Mouse (Mus musculus) small intestine, adult 2 months (tissue): Measurements from ENCODE around the gene Cntnap1. TPM values are rescaled to one million over a fixed set of nuclear protein-coding genes. Genes with fewer than 3 reads are reported as not detected.

Experiments used
- H3K27ac ChIP-seq: fragments of 200-500 bp; 2 replicates; pipeline ENCODE4 v1.5.1; 2012; ENCODE audit warnings: low read depth, low read length, control low read depth, inconsistent platforms; ENCODE audit not compliant: insufficient read depth
- H3K27me3 ChIP-seq: fragments of 200-500 bp; 2 replicates; pipeline ENCODE4 v1.6.1; 2012; ENCODE audit warnings: mild to moderate bottlenecking, moderate library complexity, low read length, inconsistent platforms; ENCODE audit not compliant: control insufficient read depth, insufficient read depth
- H3K36me3 ChIP-seq: fragments of 200-500 bp; 2 replicates; pipeline ENCODE4 v1.6.1; 2012; ENCODE audit warnings: mild to moderate bottlenecking, low read length, control low read depth, inconsistent platforms; ENCODE audit not compliant: control insufficient read depth, insufficient read depth
- H3K4me1 ChIP-seq: fragments of 200-500 bp; 2 replicates; pipeline ENCODE4 v1.6.1; 2012; ENCODE audit warnings: low read length, inconsistent platforms, mixed read lengths; ENCODE audit not compliant: control insufficient read depth, insufficient read depth, insufficient read length
- H3K4me3 ChIP-seq: fragments of 200-500 bp; 2 replicates; pipeline ENCODE4 v1.5.1; 2012; ENCODE audit warnings: low read depth, mild to moderate bottlenecking, control low read depth, inconsistent platforms, low read length, moderate library complexity
- CTCF ChIP-seq: fragments of 200-500 bp; IDR thresholded peaks from 2 replicates; pipeline ENCODE4 v1.5.1; 2012; ENCODE audit warnings: low read depth, mild to moderate bottlenecking, control low read depth, inconsistent platforms, low read length, moderate library complexity, mixed read lengths; ENCODE audit not compliant: insufficient replicate concordance, insufficient read length; ENCODE audit errors: extremely low read depth
- POLR2A ChIP-seq: fragments of 200-500 bp; IDR thresholded peaks from 2 replicates; pipeline ENCODE4 v1.6.1; 2012; ENCODE audit warnings: low read depth, mild to moderate bottlenecking, control low read depth, inconsistent platforms, low read length, moderate library complexity
- WGBS: fragments of 180-500 bp; shearing (Covaris S2); methylation state at CpG from one replicate; pipeline ENCODE4 v1.1.7; 2018; 5-methylcytosine and 5-hydroxymethylcytosine counted together
- polyA plus RNA-seq: library from polyadenylated mRNA; depleted of rRNA; stranded (reverse); fragments of >200 nt; gene quantifications from 2 replicates; pipeline ENCODE4 v1.2.3, GENCODE M21; 2012

Gene Cntnap1
- polyA plus RNA-seq, 1 experiment, result 2.8 TPM

DNA sequence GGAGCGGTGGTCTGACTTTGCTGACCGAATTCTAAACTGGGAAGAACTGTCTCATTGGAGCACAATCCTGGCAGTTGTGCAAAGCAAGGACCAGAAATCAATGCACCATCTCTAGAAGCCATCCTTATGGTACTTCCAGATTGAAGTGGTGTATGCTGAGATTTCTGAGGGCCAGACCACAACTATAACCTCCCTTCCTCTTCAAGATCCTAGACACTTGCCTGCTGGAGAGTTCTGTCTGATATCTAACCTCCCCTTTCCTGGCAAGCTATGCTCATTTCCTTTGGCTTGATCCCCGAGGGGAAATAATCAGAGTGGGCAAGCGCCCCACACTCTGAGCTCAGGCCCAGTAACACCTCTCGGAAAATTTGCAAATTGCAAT, 2.1 kb downstream of the Cntnap1 start:
- Histone ChIP-seq H3K36me3 (peaks cover 9% of the 10 kb centered on the region), H3K27me3 (no peaks in the 10 kb centered on the region), H3K27ac (peak overlapping the region; percentile 90), H3K4me3 (peak overlapping the region; percentile 80), H3K4me1 (peaks cover 29% of the 10 kb centered on the region)
- WGBS, result 13% methylated on average over 5 of the region's 5 CpGs
- TF ChIP-seq CTCF (no peak), POLR2A (no peak)

DNA sequence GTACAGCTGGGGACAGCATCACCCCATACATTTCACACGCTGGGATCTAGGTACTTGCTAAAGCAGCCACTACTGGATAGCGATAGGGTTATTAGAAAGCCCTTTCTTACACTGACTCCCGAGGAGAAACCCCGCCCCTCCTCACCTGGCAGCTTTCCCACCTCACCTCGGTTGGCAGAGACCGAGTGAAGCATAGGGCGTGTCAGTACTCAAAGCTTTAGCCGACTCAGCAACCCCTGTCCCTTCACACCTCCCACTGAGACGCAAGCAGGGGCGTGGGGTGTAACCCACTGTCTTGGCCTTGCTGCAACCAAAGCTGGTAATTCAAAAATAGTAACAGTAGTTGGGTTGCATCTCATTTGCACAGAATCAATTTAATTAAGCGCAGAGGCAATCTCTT, 2.8 kb downstream of the Cntnap1 start:
- Histone ChIP-seq H3K4me1 (peaks cover 29% of the 10 kb centered on the region), H3K27ac (peak overlapping the region; percentile 67)
- 4% methylated on average over 11 of the region's 11 CpGs for WGBS

GRCm38 (mm10) chr11:101173631-101174388, 3.5 kb downstream of the Cntnap1 start:
- H3K4me1 ChIP-seq, result peaks cover 26% of the 10 kb centered on the region
- H3K27ac ChIP-seq, result peak overlapping the region; percentile 67
- 3% methylated on average over 61 of the region's 61 CpGs for WGBS
- H3K27me3 ChIP-seq, result no peaks in the 10 kb centered on the region
- H3K4me3 ChIP-seq, result peak overlapping the region; percentile 52
- no peaks in the 10 kb centered on the region for H3K36me3 ChIP-seq
- no peak for TF ChIP-seq POLR2A
- peak; percentile 88 for TF ChIP-seq CTCF

More for the DNA sequence above, 2.8 kb downstream of the Cntnap1 start:
- 0 out of 2 replicates have a peak, but pooled peaks cover 2% of the 10 kb centered on the region for H3K36me3 ChIP-seq
- TF ChIP-seq POLR2A (peak; percentile 18; the same call in 1 of the 2 replicates), CTCF (no peak)
- H3K4me3 ChIP-seq, result peak overlapping the region; percentile 5; the same call in 1 of the 2 replicates
- no peaks in the 10 kb centered on the region for H3K27me3 ChIP-seq

DNA sequence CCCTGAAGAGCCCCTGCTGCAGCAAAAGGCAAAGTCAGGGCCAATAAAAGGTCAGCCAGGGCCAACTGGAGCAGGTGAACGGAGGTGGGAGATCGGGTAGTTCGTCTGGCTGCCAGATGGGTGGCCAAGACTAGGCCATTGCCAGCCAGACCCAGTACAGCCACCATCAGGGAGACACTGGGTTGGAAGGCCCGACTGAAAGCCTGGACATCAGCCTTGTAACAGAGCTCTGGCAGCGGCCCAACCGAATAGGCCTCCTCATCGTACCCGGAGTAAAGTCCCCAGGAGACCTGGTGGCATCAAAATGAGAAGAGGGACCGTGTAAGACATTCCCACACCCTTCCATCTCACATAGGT, 4.0 kb downstream of the Cntnap1 start:
- Histone ChIP-seq H3K27me3 (no peaks in the 10 kb centered on the region), H3K27ac (peak overlapping the region; percentile 67), H3K4me1 (peaks cover 24% of the 10 kb centered on the region), H3K36me3 (no peaks in the 10 kb centered on the region), H3K4me3 (peak overlapping the region; percentile 52)
- no peak for TF ChIP-seq POLR2A
- TF ChIP-seq CTCF, result no peak
- WGBS, result 40% methylated on average over 9 of the region's 9 CpGs

DNA sequence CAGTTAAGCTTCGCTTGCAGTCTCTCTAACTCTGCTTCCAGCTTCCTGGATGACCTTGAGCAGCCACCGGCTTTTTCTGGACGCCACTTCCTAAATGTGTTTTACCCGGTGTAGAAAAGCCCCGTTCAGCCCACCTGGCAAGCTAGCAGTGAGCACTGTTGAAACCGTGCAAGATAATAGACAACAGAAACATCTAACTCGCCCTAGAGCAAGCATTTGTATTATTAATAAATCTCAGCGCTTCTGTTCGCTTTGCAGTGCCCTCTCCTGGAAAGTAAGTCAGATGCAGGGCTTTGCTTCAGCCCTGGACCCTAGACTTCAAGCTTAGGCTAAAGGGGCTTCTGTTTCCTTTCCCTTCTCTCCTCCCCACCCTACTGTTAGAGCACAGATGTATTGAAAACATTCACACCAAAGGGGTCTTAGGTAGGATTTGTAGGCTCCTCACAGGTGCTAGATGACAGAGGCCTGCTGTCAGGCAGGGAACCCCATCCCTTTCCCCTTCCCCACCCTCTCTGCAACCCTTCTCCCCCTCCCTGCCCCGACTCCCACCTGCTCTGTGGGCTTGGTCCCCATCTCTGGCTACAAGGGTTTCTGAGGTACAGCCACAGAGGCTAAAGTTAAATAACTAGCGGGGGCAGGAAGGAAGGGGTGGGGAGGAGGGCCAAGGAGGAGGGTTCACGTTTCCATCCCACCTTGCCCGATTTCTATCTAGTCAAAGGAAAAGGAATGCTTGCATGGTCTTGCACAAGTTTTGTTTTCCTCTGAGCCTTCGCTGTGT, 4.7 kb downstream of the Cntnap1 start, which contains the start of gene Ccr10:
Gene Ccr10, minus strand, starts transcription at position 593 of the 778 bp plus-strand sequence.
- H3K27ac ChIP-seq, result peak within 1 kb of the TSS; percentile 67; the same call in 1 of the 2 replicates
- no peaks in the 10 kb centered on the region for H3K36me3 ChIP-seq
- H3K27me3 ChIP-seq, result no peaks in the 10 kb centered on the region
- no peak for TF ChIP-seq CTCF
- TF ChIP-seq POLR2A, result no peak
- peak within 1 kb of the TSS; percentile 52 for H3K4me3 ChIP-seq
- WGBS, result 37% methylated on average over 14 of the region's 14 CpGs
- peaks cover 24% of the 10 kb centered on the region for H3K4me1 ChIP-seq

GRCm38 (mm10) chr11:101175636-101176116, 5.4 kb downstream of the Cntnap1 start:
- Histone ChIP-seq H3K4me1 (peaks cover 24% of the 10 kb centered on the region), H3K27me3 (no peaks in the 10 kb centered on the region), H3K4me3 (peak overlapping the region; percentile 40), H3K27ac (no peak overlapping the region), H3K36me3 (no peaks in the 10 kb centered on the region)
- TF ChIP-seq CTCF (no peak), POLR2A (no peak)
- WGBS, result 7% methylated on average over 11 of the region's 11 CpGs
